Mouse (Mus musculus): ENCODE results near the gene C1qtnf7. TPM values are rescaled to one million over a fixed set of nuclear protein-coding genes. Genes with fewer than 3 reads are reported as not detected.

C1qtnf7 gene
- polyA plus RNA-seq, 1 experiment from 2014 or later = 1.2 TPM

- no peak overlapping the region for H3K9ac ChIP-seq (ENCODE audit: low read depth, low read length)
- H3K4me3 ChIP-seq (ENCODE audit: low read depth, low read length) = no peak overlapping the region
- no peaks in the 10 kb centered on the region for H3K36me3 ChIP-seq (ENCODE audit: control insufficient read depth, insufficient read depth)
- no peak for ATAC-seq (ENCODE audit: low read depth)
- WGBS (ENCODE audit: insufficient replicate concordance) = 42% methylated on average over 11 of the region's 11 CpGs
- H3K4me1 ChIP-seq (ENCODE audit: control insufficient read depth, low read depth, low read length) = no peaks in the 10 kb centered on the region
- no peaks in the 10 kb centered on the region for H3K9me3 ChIP-seq (replicated peaks; ENCODE audit: control insufficient read depth, low read length)
- H3K4me2 ChIP-seq (ENCODE audit: low read depth, low read length) = no peak overlapping the region
- no peak overlapping the region for H3K27ac ChIP-seq (ENCODE audit: low read length)
- no peaks in the 10 kb centered on the region for H3K27me3 ChIP-seq (ENCODE audit: control insufficient read depth, insufficient read depth, low read depth, low read length)
These were observed 70.3 kb downstream of the C1qtnf7 start for GRCm38 (mm10) chr5:43585406-43586245.

DNA sequence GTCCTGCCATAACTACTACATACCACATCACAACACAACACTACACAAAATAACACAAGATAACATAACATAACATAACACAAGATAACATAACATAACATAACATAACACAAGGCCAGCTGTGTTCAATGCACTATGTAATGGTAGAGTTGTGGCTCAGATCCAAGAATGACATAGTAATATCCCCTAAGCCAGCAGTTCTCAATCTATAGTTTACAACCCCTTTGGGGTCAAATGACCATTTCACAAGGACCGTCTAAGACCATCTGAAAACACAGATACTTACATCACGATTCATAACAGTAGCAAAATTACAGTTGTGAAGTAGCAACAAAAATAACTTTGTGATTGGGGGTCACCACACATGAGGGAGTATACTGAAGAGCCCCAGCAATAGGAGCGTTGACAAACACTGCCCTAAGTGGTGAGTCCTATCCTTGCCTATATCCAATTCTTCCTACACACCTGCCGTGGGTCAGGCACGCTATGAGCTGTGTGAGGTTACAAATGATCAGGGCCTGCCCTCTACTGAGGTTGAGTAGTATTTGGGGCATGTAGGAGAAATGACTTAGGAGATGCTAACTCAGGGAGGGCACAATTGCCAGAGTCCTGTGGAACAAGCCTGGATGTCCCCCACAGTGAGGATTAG lies 73.6 kb downstream of the C1qtnf7 start:
- Histone ChIP-seq H3K27me3 (ENCODE audit: control insufficient read depth, insufficient read depth, low read depth, low read length) (no peaks in the 10 kb centered on the region), H3K9ac (ENCODE audit: low read depth, low read length) (no peak overlapping the region), H3K4me2 (ENCODE audit: low read depth, low read length) (no peak overlapping the region), H3K9me3 (replicated peaks; ENCODE audit: control insufficient read depth, low read length) (no peaks in the 10 kb centered on the region), H3K27ac (ENCODE audit: low read length) (no peak overlapping the region), H3K4me3 (ENCODE audit: low read depth, low read length) (no peak overlapping the region), H3K36me3 (ENCODE audit: control insufficient read depth, insufficient read depth) (no peaks in the 10 kb centered on the region), H3K4me1 (ENCODE audit: control insufficient read depth, low read depth, low read length) (no peaks in the 10 kb centered on the region)
- whole genome bisulfite sequencing (ENCODE audit: insufficient replicate concordance) = 64% methylated on average over 5 of the region's 5 CpGs
- ATAC-seq (ENCODE audit: low read depth) = no peak

DNA sequence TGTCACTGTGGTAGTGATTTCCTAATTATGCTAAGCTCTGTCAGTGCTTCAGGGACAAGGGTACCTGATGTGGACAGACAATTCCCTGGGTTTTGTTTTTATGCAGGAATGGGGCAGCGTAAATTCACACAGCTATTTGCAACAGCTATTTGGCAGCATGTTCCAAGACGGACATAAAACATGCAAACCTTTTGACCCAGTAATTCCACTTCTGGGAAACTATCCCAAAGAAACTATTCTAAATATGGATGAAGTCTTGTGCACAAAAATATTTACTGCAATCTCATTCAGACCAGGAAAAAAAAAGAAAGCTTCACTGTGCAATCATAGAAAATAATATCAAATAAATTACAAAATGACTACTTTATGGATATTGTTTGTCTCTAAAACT lies 74.1 kb downstream of the C1qtnf7 start:
- H3K4me3 ChIP-seq (ENCODE audit: low read depth, low read length) = no peak overlapping the region
- H3K4me1 ChIP-seq (ENCODE audit: control insufficient read depth, low read depth, low read length) = no peaks in the 10 kb centered on the region
- no peaks in the 10 kb centered on the region for H3K27me3 ChIP-seq (ENCODE audit: control insufficient read depth, insufficient read depth, low read depth, low read length)
- no peaks in the 10 kb centered on the region for H3K9me3 ChIP-seq (replicated peaks; ENCODE audit: control insufficient read depth, low read length)
- 59% methylated on average over 2 of the region's 2 CpGs for WGBS (ENCODE audit: insufficient replicate concordance)
- ATAC-seq (ENCODE audit: low read depth) = no peak
- H3K4me2 ChIP-seq (ENCODE audit: low read depth, low read length) = no peak overlapping the region
- H3K36me3 ChIP-seq (ENCODE audit: control insufficient read depth, insufficient read depth) = no peaks in the 10 kb centered on the region
- no peak overlapping the region for H3K9ac ChIP-seq (ENCODE audit: low read depth, low read length)
- H3K27ac ChIP-seq (ENCODE audit: low read length) = no peak overlapping the region

GRCm38 (mm10) chr5:43590311-43590731 lies 75.0 kb downstream of the C1qtnf7 start:
- Histone ChIP-seq H3K4me2 (ENCODE audit: low read depth, low read length) (no peak overlapping the region), H3K9me3 (replicated peaks; ENCODE audit: control insufficient read depth, low read length) (no peaks in the 10 kb centered on the region), H3K27me3 (ENCODE audit: control insufficient read depth, insufficient read depth, low read depth, low read length) (no peaks in the 10 kb centered on the region), H3K4me1 (ENCODE audit: control insufficient read depth, low read depth, low read length) (no peaks in the 10 kb centered on the region), H3K27ac (ENCODE audit: low read length) (no peak overlapping the region), H3K4me3 (ENCODE audit: low read depth, low read length) (no peak overlapping the region), H3K9ac (ENCODE audit: low read depth, low read length) (no peak overlapping the region), H3K36me3 (ENCODE audit: control insufficient read depth, insufficient read depth) (no peaks in the 10 kb centered on the region)
- ATAC-seq (ENCODE audit: low read depth) = no peak
- WGBS (ENCODE audit: insufficient replicate concordance) = 56% methylated on average over 2 of the region's 2 CpGs

DNA sequence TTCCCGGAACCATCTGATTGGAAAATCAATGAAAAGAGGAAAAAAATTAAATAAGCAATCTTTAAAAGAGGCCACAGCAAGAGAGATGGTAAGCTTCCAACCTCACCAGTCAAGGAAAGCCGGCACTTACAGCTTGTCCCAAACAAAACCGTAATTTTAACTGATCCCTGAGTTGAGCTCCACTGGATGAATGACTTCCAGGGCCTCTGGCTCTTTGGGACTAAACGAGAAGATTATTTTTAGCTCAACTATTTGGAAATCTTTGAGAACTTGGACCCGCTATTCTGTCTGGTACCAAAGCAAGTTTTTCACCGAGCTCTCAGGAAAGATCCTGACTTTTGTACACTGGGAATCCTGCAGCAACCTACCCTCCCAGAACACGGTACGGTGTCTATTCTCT lies 86.3 kb downstream of the C1qtnf7 start:
- H3K36me3 ChIP-seq (ENCODE audit: control insufficient read depth, insufficient read depth) = no peaks in the 10 kb centered on the region
- ATAC-seq (ENCODE audit: low read depth) = no peak
- 66% methylated on average over 8 of the region's 8 CpGs for WGBS (ENCODE audit: insufficient replicate concordance)

DNA sequence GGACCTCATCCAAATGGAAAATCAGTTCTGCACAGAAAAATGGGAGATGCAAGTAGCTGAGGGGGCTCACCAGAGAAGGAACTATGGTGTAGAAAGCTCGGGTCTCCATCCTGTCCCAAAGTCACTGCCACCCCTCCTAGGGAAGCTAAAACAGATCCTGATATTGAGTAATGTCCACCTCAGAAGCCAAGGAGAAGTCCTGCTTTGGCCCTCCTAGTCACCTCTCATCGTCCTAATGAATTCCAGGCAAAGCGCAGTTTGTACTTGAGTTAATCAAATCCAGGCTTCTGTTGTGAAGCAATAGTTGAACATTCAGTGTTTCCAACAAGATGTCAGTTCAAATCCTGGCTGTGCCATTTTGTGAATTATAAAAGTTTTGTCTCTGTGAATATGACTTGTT lies 87.2 kb downstream of the C1qtnf7 start:
- no peaks in the 10 kb centered on the region for H3K36me3 ChIP-seq (ENCODE audit: control insufficient read depth, insufficient read depth)
- WGBS (ENCODE audit: insufficient replicate concordance) = 61% methylated on average over 3 of the region's 3 CpGs
- no peaks in the 10 kb centered on the region for H3K27me3 ChIP-seq (ENCODE audit: control insufficient read depth, insufficient read depth, low read depth, low read length)
- no peak for ATAC-seq (ENCODE audit: low read depth)
- H3K4me3 ChIP-seq (ENCODE audit: low read depth, low read length) = no peak overlapping the region
- no peaks in the 10 kb centered on the region for H3K9me3 ChIP-seq (replicated peaks; ENCODE audit: control insufficient read depth, low read length)
- no peak overlapping the region for H3K27ac ChIP-seq (ENCODE audit: low read length)
- no peak overlapping the region for H3K4me2 ChIP-seq (ENCODE audit: low read depth, low read length)
- H3K9ac ChIP-seq (ENCODE audit: low read depth, low read length) = no peak overlapping the region
- no peaks in the 10 kb centered on the region for H3K4me1 ChIP-seq (ENCODE audit: control insufficient read depth, low read depth, low read length)

More for the DNA sequence above, 86.3 kb downstream of the C1qtnf7 start:
- no peak overlapping the region for H3K4me2 ChIP-seq (ENCODE audit: low read depth, low read length)
- no peak overlapping the region for H3K27ac ChIP-seq (ENCODE audit: low read length)
- H3K9me3 ChIP-seq (replicated peaks; ENCODE audit: control insufficient read depth, low read length) = no peaks in the 10 kb centered on the region
- no peak overlapping the region for H3K4me3 ChIP-seq (ENCODE audit: low read depth, low read length)
- H3K27me3 ChIP-seq (ENCODE audit: control insufficient read depth, insufficient read depth, low read depth, low read length) = no peaks in the 10 kb centered on the region
- H3K9ac ChIP-seq (ENCODE audit: low read depth, low read length) = no peak overlapping the region
- no peaks in the 10 kb centered on the region for H3K4me1 ChIP-seq (ENCODE audit: control insufficient read depth, low read depth, low read length)

GRCm38 (mm10) chr5:43603559-43603958 lies 88.2 kb downstream of the C1qtnf7 start:
- 64% methylated on average over 3 of the region's 3 CpGs for WGBS (ENCODE audit: insufficient replicate concordance)
- no peaks in the 10 kb centered on the region for H3K4me1 ChIP-seq (ENCODE audit: control insufficient read depth, low read depth, low read length)
- H3K27me3 ChIP-seq (ENCODE audit: control insufficient read depth, insufficient read depth, low read depth, low read length) = no peaks in the 10 kb centered on the region
- H3K9ac ChIP-seq (ENCODE audit: low read depth, low read length) = no peak overlapping the region
- no peak for ATAC-seq (ENCODE audit: low read depth)
- no peaks in the 10 kb centered on the region for H3K9me3 ChIP-seq (replicated peaks; ENCODE audit: control insufficient read depth, low read length)
- no peaks in the 10 kb centered on the region for H3K36me3 ChIP-seq (ENCODE audit: control insufficient read depth, insufficient read depth)
- H3K4me2 ChIP-seq (ENCODE audit: low read depth, low read length) = no peak overlapping the region
- no peak overlapping the region for H3K27ac ChIP-seq (ENCODE audit: low read length)
- no peak overlapping the region for H3K4me3 ChIP-seq (ENCODE audit: low read depth, low read length)

DNA sequence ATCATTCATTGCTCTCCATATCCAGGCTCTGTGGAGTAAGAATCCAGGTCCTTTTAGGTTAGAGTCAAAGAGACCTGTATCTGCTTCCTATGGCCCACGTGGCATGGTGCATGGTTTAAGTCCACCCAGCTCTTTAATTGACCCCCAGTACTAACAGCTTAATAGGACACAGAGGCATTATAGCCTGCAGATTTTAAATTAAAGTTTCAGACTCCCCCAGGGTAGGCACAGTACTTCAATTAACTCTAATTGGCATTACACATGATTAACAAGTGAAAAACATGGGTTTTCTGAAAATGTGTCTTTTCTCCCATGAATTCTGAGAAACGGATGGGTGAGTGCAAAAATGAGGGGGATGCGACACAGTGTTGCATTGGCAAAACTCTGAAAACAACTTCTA lies 92.7 kb downstream of the C1qtnf7 start:
- 63% methylated on average over 3 of the region's 3 CpGs for WGBS (ENCODE audit: insufficient replicate concordance)
- H3K36me3 ChIP-seq (ENCODE audit: control insufficient read depth, insufficient read depth) = no peaks in the 10 kb centered on the region
- no peak overlapping the region for H3K4me3 ChIP-seq (ENCODE audit: low read depth, low read length)
- no peak overlapping the region for H3K9ac ChIP-seq (ENCODE audit: low read depth, low read length)
- H3K27ac ChIP-seq (ENCODE audit: low read length) = no peak overlapping the region
- no peaks in the 10 kb centered on the region for H3K9me3 ChIP-seq (replicated peaks; ENCODE audit: control insufficient read depth, low read length)
- no peaks in the 10 kb centered on the region for H3K27me3 ChIP-seq (ENCODE audit: control insufficient read depth, insufficient read depth, low read depth, low read length)
- no peak for ATAC-seq (ENCODE audit: low read depth)
- no peak overlapping the region for H3K4me2 ChIP-seq (ENCODE audit: low read depth, low read length)
- H3K4me1 ChIP-seq (ENCODE audit: control insufficient read depth, low read depth, low read length) = no peaks in the 10 kb centered on the region

DNA sequence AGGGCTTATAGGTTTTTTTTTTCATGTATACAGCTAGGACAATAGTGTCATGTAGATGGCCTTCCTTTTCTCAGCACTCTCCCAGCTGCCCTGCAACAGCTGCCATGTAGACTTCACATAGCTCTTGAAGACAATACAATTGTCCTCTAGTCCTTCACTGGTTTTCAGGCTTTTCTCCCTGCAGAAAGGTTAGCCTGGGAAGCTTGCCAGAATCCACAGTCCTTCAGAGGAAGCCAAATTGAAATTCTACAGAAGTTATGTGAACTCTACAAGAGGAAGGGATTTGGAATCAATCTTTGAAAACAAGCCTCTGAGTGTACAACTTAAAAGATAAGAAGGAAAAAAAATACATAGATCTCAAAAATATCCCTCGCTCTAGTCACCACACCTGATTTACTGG lies 94.4 kb downstream of the C1qtnf7 start:
- Histone ChIP-seq H3K9ac (ENCODE audit: low read depth, low read length) (no peak overlapping the region), H3K27me3 (ENCODE audit: control insufficient read depth, insufficient read depth, low read depth, low read length) (no peaks in the 10 kb centered on the region), H3K27ac (ENCODE audit: low read length) (no peak overlapping the region), H3K36me3 (ENCODE audit: control insufficient read depth, insufficient read depth) (no peaks in the 10 kb centered on the region), H3K9me3 (replicated peaks; ENCODE audit: control insufficient read depth, low read length) (no peaks in the 10 kb centered on the region), H3K4me2 (ENCODE audit: low read depth, low read length) (no peak overlapping the region), H3K4me1 (ENCODE audit: control insufficient read depth, low read depth, low read length) (no peaks in the 10 kb centered on the region), H3K4me3 (ENCODE audit: low read depth, low read length) (no peak overlapping the region)
- 78% methylated on average over 1 of the region's 1 CpGs for WGBS (ENCODE audit: insufficient replicate concordance)
- ATAC-seq (ENCODE audit: low read depth) = no peak
